Mouse (Mus musculus) neutrophil, adult 5-6 weeks (primary cell): ENCODE data around the gene Wasf3. TPM values are rescaled to one million over a fixed set of nuclear protein-coding genes. Genes with fewer than 3 reads are reported as not detected.
"Not testable (repeated sequence)": the region's sequence is repeated elsewhere in the genome, so short reads cannot be mapped to it uniquely, and the experiment has no call there.

ENCODE experiments used
- ATAC-seq: fragments of 151-379, 151-347 bp; 2 replicates; pipeline ENCODE4 v1.8.0; 2017; ENCODE audit warnings: mild to moderate bottlenecking, moderate TSS enrichment; ENCODE audit not compliant: insufficient number of reproducible peaks, poor library complexity, low FRiP score, severe bottlenecking; ENCODE audit errors: extremely low read depth
- total RNA-seq: library from RNA; stranded (forward); fragments of 200-1000 nt; gene quantifications from 2 replicates; pipeline ENCODE4 v1.2.3, GENCODE M21; 2017

The Wasf3 gene
- total RNA-seq, 1 experiment from 2014 or later, result not detected

GRCm38 (mm10) chr5:146394563-146394962 is 9.8 kb downstream of the Wasf3 start:
- ATAC-seq, result no peak

DNA sequence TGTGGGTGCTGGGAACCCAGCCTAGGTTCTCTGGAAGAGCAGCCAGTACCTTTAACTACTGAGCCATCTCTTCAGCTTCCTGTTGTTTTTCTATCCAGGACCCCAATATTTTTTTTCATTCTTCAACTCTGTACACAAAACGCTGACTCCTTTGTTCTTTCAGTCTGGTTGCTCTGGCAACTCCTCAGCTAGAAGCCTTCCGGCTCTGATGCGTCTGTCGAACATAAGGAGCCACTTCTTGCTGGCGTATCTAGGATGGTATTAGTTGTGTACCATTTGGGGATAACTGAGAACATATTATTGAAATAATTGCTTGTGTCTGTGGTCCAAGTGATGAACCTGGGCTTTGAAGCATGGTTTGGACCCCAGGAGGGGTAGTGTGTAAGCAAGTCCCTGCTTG is 12.5 kb downstream of the Wasf3 start:
- no peak for ATAC-seq

GRCm38 (mm10) chr5:146398386-146399115 is 13.8 kb downstream of the Wasf3 start:
- no peak for ATAC-seq

- not testable (repeated sequence) for ATAC-seq
Observed at GRCm38 (mm10) chr5:146401012-146401411, 16.2 kb downstream of the Wasf3 start.

DNA sequence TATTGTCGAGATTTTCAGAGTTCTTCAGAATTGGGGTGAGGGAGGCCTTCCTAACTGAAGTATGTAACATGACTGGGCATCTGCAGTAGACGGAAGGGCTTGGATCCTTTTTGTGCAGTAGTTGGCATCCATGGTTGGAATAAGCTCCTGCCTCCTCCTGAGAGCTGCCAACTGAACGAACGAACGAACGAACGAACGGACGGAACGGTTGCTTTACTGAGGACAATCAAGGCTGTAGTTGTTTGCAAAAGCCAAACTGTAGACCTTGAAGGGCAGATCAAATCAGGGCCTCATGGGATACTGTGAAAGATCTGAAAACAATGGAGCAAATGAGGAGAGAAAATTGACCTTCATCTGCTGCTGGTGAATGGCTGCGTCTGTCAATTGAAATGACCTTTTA is 17.5 kb downstream of the Wasf3 start:
- no peak for ATAC-seq

- no peak for ATAC-seq
Observed at GRCm38 (mm10) chr5:146403923-146404322, 19.1 kb downstream of the Wasf3 start.

- ATAC-seq, result no peak
Observed at GRCm38 (mm10) chr5:146406133-146406532, 21.3 kb downstream of the Wasf3 start.

DNA sequence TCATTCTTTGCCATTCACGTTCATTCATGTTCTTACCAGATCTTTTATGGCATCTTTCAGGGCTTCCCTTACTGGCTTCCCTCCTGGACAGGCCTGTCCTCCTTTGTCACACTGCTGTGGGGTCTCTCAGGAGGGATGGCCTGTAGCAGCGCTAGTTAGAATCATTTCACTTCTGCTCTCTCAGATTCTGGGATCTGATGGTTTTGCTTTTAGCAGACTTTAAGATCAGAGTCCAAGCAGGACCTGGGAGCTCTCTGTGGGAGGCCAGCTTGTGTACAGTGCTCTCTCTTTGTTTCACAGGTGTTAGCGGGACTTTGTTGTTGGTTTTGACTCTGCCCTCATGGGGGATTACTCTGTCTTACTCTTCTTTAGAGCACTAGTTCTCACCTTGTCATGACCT is 23.0 kb downstream of the Wasf3 start:
- no peak for ATAC-seq

GRCm38 (mm10) chr5:146408604-146409003 is 23.8 kb downstream of the Wasf3 start:
- no peak for ATAC-seq

- no peak for ATAC-seq
Observed at GRCm38 (mm10) chr5:146410821-146411220, 26.0 kb downstream of the Wasf3 start.

DNA sequence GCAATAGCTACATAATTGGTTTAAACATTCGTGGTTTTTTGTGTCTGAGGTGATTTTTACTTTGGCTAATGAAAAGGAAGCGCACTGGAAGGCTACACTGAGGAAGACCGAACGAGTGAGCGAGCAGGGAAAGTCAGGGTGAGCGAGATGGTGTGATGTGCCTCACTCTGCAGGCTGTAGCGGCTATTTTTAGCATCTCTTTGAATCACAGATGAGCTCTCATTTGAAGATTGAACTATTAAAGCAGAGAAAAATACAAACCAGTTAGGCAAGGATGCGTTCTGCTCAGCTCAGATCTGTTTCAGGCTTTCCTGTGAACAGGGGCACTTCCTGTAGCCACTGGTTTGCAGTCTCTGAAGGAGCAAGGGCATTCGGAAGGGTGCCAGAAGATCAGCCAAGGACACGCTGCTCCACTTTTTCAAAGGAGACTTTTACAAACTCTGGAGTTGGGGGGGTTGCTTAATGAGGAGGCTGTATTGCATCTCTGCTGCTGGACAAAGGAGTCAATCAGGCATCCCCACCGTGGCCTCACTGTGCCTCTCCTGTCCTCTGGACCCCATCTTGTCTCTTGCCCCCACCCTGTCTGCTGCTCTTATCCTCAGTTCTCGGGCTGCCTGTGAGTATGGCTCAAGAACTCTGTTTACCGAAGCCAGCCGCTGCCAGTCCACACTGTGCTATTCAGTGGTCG is 28.1 kb downstream of the Wasf3 start:
- no peak for ATAC-seq

DNA sequence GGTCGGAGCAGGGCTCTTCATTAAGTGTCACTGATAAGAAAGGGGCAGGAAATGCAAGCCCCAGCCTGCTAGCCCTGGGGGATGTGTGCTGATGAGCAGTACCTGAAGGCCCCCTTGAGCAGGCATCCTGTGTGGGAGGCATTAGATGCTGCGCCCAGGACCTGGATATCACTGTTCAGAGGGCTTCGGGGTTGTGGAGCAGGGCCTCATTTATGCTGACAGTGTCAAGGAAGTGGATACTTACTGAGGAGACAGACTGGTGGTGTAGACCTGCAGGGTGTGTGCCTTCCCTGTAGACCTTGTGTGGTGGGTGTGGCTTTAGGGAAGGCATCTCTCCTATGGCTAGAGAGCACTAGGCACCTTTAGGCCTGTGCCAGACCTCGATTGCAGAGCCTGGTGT is 29.8 kb downstream of the Wasf3 start:
- ATAC-seq, result no peak

- ATAC-seq, result no peak
Observed at GRCm38 (mm10) chr5:146415218-146415617, 30.4 kb downstream of the Wasf3 start.

GRCm38 (mm10) chr5:146416331-146417110 is 31.7 kb downstream of the Wasf3 start:
- ATAC-seq, result no peak

DNA sequence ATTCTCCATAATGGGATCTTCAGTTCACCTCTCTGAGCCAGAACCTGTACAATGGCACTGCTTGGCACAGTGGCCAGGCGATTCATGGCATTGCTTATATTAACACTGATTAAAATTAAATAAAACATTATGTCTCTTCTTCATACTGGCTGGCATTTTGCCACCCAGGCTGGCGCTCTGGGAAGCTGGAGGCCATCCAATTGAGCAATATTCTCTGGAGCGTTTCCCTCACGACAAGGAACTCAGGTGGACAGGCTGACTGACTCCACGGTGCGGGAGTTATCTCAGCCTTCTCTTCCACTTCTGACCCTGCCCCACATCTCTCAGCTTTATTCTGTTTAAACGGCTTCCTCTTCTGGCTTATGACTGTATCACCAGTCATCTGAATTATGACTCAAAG is 33.3 kb downstream of the Wasf3 start:
- ATAC-seq, result no peak

DNA sequence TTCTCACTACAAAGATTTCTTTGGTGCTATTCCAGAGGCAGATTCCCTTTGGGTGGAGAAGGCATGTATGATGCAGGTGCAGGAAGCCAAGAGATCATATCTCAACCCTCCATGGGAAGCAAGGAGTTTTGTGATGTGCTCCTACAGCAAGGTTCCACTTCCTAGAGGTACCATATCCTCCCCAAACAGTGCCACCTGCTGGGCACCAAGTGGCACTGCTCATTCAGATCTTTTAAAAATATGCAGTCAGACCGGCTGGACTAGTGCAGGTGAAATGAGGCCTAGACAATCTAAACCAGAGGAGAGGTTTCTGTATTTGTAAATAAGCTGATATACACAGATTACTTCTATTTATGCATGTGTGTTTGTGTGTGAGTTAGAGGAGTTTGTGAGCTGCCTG is 35.3 kb downstream of the Wasf3 start:
- ATAC-seq, result no peak

DNA sequence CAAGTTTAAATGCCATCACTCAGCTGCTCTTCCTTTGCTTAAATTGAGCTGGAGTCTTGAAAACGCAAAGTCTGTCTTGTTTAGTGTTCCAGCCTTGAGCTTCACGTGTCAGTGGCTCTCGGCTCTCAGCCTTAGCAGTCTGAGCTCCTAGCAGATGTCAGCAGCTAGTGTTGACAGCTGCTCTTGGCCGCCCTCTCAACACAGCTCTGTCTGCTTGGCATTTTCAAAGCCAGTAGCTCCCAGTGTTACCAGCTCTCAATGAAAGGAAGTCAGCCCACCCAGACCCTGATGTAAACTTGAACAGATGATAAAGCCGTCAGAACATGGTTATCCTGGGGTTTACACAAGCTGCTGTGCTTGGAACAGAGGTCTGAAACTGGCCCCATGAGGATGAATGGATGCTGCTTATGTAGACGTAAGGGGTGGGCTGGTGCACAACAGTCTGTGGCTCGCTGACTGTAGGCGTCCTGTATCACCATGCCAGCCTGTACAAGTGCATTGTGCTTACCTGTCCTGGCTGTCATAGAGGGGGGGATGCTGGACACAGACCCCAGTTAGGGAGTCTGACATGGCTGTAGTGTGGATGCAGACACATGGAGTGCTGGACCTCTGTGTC is 40.0 kb downstream of the Wasf3 start:
- no peak for ATAC-seq

DNA sequence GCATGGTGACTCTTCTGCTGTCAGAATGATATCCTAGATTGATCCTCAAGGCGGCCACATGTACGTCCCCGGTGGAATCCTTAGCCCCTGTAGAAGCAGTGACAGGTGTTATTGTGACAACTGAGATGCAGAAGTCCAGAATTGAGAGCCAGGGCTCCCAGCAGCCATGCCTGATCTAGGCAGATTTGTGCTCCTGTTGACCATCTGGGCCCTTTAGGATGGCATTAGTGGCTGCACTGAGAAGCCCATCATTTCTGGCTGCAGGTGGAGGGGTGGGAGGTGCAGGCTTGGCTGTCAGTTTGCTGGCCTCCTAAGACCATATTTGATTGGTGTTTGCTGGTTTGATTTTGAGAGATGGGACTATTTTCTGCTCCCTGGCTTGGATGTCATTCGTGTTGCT is 40.9 kb downstream of the Wasf3 start:
- no peak for ATAC-seq

DNA sequence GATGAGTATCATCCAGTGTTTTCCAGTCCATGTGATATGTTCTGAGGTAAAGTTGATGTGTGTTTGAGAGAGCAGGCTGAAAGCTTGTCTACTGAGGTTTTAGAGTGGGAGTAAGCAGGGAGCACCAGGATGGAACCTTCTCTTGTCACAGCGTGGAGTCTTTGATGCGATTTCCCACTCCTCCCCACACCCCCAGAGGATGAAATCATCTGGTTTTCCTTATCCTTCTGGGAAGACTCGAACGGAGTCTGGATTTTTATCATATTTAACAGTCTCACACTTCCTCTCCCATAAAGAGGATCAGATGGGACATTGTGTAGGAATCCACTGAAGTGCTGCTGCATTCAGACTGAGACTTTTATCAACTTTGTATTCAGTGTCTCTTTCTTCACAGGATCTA is 43.3 kb downstream of the Wasf3 start:
- no peak for ATAC-seq
